Mouse (Mus musculus) layer of hippocampus, adult 11-12 months (tissue): ENCODE results near the gene Ube2i.

ENCODE experiments used
- DNase-seq: peaks from one replicate; pipeline ENCODE4 v3.0.0; 2022; ENCODE audit warnings: low spot score

Ube2i gene

GRCm38 (mm10) chr17:25274571-25275346 lies at the start of gene Ube2i:
Gene Ube2i, minus strand, starts transcription at chr17:25274622.
- no peak for DNase-seq

- DNase-seq = no peak
Observed at GRCm38 (mm10) chr17:25322930-25323329, 48.5 kb upstream of the Ube2i start.

- DNase-seq = no peak
Observed at GRCm38 (mm10) chr17:25320819-25321218, 46.4 kb upstream of the Ube2i start.

DNA sequence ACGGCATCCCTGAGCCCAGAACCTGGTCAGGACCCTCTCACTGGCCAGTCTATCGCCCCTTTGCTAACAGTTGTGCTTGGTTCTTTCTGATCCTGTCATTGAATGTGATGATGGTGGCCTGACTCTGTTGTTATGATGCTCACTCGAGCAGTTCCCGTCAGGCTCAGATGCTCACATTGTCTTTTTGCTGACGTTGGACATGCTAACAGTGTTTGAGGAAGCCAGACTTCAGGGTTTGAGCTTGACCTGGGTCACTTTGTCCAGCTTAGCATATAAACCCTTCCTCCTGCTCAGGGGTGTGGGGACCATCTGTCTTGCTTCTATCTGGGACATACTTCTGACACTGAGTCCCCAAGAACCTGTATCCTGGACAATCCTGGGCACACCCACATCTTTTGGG lies 43.9 kb upstream of the Ube2i start, which contains the start of gene Prss29:
TSS of gene Prss29 (plus strand) at position 301 of the 400 bp plus-strand sequence.
- DNase-seq = no peak

- no peak for DNase-seq
Observed at GRCm38 (mm10) chr17:25308346-25308745, 33.9 kb upstream of the Ube2i start, which contains the start of gene Prss28. Gene Prss28, plus strand, starts transcription at chr17:25308646.

- no peak for DNase-seq
Observed at GRCm38 (mm10) chr17:25298094-25298493, 23.7 kb upstream of the Ube2i start, which contains the start of gene Prss34. Gene Prss34, plus strand, starts transcription at chr17:25298394.

DNA sequence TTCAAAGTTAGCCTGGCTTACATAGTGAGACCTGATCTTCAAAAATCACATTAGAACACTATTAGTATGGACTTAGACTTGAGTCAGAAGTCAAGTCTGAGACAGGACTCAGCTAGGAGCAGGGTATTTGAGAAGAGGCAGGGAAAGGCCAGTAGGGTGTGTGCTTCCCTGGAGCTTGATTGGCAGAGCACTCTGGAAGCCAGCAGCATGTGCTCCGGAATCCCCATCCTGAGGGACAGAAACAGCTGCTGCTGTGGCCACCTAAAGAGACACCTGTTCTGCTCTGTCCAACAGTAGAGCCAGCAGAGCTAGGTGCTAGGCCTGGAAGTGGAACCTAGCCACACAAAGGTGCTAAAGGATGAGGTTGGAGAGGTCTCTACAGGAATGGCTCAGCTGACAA lies 19.7 kb upstream of the Ube2i start:
- no peak for DNase-seq

- DNase-seq = no peak
Observed at GRCm38 (mm10) chr17:25293495-25293894, 19.1 kb upstream of the Ube2i start.

GRCm38 (mm10) chr17:25290411-25290810 lies 16.0 kb upstream of the Ube2i start:
- DNase-seq = no peak

GRCm38 (mm10) chr17:25288842-25289241 lies 14.4 kb upstream of the Ube2i start:
- peak; percentile 39 for DNase-seq

GRCm38 (mm10) chr17:25285033-25285432 lies 10.6 kb upstream of the Ube2i start:
- DNase-seq = peak; percentile 72

DNA sequence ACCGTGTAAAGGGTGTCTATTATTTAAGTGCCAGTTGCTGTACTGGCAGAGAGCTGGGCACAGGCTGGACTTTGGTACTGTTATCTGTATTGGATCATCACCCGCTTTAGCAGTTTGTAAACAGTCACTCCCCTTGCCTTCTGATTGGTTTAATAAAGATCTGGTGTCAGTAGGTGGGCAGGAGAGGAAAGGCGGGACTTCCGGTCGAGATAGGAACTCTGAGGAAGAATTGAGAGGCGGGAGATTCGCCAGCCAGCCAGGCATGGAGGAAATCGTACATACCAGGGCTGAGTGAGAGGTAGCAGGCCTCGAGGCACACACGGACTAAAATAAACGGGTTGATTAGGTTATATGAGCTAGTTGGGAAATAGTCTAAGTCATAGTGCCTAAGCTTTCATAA lies 7.7 kb upstream of the Ube2i start:
- DNase-seq = peak; percentile 52

DNA sequence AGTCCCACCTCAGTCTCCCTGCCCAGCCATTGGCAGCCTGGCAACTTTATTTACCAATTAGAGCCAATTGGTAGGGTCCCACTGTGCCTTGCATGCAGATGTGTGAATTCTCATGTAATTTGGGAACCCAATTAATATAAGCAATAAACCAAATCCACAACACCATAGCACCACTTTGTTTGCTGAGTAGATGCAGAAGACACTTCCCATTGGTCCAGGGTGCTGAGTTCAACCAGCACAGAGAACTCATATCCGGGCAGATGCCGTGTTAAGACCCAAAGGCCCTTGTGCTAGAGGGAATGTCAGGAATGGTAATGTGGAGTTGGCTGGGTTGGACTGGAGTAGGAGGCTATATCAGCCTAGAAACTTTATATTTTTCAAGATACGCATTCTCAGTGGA lies 1.4 kb upstream of the Ube2i start:
- DNase-seq = no peak

GRCm38 (mm10) chr17:25273706-25274501 lies 518 bp downstream of the Ube2i start:
- DNase-seq = peak; percentile 97

- peak; percentile 92 for DNase-seq
Observed at GRCm38 (mm10) chr17:25272951-25273705, 1.3 kb downstream of the Ube2i start.

GRCm38 (mm10) chr17:25272326-25272725 lies 2.1 kb downstream of the Ube2i start:
- DNase-seq = no peak

GRCm38 (mm10) chr17:25270795-25271335 lies 3.6 kb downstream of the Ube2i start:
- no peak for DNase-seq

- DNase-seq = peak; percentile 37
Observed at GRCm38 (mm10) chr17:25264453-25264852, 10.0 kb downstream of the Ube2i start.

DNA sequence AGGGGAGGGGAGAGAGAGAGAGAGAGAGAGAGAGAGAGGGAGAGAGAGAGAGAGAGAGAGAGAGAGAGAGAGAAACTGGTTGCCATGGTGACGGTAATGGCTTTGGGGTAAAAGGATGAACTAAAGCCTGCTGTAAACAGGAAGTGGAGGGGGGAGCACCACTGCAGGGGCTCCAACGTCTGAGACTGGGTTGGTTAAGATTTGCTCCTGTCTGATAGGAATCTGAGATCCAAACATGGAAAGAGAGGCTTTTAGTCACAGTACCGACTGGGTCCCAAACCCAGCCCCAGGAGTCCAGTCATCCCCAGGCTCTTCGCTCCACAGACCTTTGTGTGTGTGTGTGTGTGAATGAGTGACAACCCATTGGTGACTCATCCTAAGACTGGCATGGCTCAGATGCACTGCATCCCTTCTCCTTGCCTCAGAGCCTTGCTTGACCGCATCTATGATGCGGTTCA lies 16.6 kb downstream of the Ube2i start:
- DNase-seq = no peak

DNA sequence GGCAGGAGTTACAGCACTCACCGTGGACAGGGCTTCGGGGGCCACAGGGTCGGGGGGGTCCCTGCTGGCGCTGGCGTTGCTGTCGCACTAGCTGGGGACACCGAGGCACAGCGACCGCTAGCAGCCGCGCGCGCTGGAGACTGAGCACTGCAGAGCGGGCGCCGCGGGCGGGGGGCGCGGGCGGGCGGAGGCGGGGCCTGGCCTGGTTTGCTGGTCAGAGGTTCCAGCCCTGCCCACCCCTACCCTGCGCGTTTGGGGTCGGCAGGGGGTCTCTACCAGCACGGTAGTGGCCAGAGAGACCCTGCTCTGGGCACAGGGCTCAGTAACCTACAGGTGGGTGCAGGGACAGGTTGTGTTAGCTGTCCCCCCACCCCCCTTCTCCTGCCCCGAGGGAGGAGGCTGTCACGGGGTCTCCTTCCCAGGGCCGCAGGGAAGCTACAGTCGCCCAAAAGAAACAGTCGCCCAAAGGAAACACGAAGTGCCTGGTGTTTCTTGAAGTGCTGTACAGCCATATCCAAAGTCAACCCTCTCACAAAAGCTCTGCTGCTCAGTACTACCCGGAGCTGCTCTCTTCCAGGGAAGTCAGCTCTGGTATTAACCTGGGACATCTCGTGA lies 18.2 kb downstream of the Ube2i start, which contains the start of gene Baiap3:
TSS of gene Baiap3 (minus strand) at position 225 of the 615 bp plus-strand sequence.
- DNase-seq = no peak

GRCm38 (mm10) chr17:25255110-25255509 lies 19.3 kb downstream of the Ube2i start:
- DNase-seq = no peak
